Mouse (Mus musculus) E14TG2a.4 (cell line): ENCODE measurements at regions not wholly inside any gene's neighbourhood (a gene's known extent, or its start where the extent isn't known, plus 50 kb on each side); places are given as distances from the start of the nearest gene placed in this dataset.

ENCODE experiments used
- H3K27me3 ChIP-seq: 2 replicates; pipeline ENCODE4 v1.6.1; 2014; ENCODE audit warnings: low read length, control low read depth; ENCODE audit not compliant: insufficient read depth
- H3K36me3 ChIP-seq: 2 replicates; pipeline ENCODE4 v1.6.1; 2014; ENCODE audit warnings: low read length, control low read depth; ENCODE audit not compliant: insufficient read depth
- H3K4me1 ChIP-seq: replicated peaks from 2 replicates; pipeline ENCODE4 v1.6.1; 2014; ENCODE audit warnings: low read depth, low read length, control low read depth
- H3K4me3 ChIP-seq: replicated peaks from 2 replicates; pipeline ENCODE4 v1.5.1; 2014; ENCODE audit warnings: mild to moderate bottlenecking, low read length
- H3K9me3 ChIP-seq: 2 replicates; pipeline ENCODE4 v1.6.1; 2014; ENCODE audit warnings: low read length, control low read depth
- CTCF ChIP-seq: conservative IDR thresholded peaks from 2 replicates; pipeline ENCODE4 v1.5.1; 2014; ENCODE audit warnings: low read length
- NANOG ChIP-seq: IDR thresholded peaks from 2 replicates; pipeline ENCODE4 v1.6.1; 2014; ENCODE audit warnings: borderline replicate concordance, low read length, mixed read lengths
- POU5F1 ChIP-seq: IDR thresholded peaks from 2 replicates; pipeline ENCODE4 v1.6.1; 2014; ENCODE audit warnings: low read length, borderline replicate concordance

DNA sequence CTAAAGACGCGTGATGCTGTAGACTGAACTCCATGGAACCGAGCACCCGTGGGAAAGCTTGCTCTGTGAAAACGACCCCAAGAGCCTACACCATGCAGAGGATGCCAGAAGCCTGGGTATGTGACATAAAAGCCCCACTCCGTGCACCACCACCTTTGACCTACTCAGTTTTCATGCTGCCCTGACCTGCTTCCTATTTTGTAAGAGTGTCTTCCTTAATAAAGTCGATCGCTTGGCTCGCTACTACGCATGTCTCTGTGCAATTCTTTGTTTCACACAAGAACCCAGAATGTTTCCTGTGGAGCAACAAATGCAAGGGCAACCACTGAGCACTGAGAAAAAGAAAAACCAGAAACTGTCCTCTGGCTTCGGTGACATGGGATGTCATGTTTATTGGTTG is 60.5 kb downstream of the Sec61b start:
- no peaks in the 10 kb centered on the region for H3K27me3 ChIP-seq
- no peaks in the 10 kb centered on the region for H3K9me3 ChIP-seq
- no peaks in the 10 kb centered on the region for H3K4me1 ChIP-seq
- no peak for TF ChIP-seq POU5F1
- no peak for TF ChIP-seq CTCF
- TF ChIP-seq NANOG, result no peak
- H3K36me3 ChIP-seq, result no peaks in the 10 kb centered on the region
- no peak overlapping the region for H3K4me3 ChIP-seq

DNA sequence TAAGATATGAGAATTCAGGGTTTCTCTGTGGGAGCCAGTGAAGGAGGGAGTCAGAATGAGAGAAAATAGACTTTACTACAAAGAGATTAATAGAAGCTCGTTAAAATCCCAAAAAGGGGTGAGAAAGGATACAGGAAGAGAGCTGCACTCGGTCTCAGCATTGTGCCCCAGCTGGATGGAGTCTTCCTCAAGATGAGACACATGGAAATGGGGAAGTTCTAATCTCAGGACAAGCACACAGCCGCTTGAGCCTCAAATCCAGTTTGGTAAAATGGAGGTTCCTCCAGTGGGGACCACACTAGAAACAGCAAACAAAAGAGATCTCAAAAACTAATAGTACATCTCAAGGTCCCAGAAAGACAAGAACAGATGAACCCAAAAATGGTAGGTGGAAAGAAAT is 93.2 kb downstream of the Sec61b start:
- TF ChIP-seq NANOG (no peak), POU5F1 (no peak), CTCF (no peak)
- no peak overlapping the region for H3K4me3 ChIP-seq
- no peaks in the 10 kb centered on the region for H3K36me3 ChIP-seq
- no peaks in the 10 kb centered on the region for H3K4me1 ChIP-seq
- no peaks in the 10 kb centered on the region for H3K9me3 ChIP-seq
- H3K27me3 ChIP-seq, result no peaks in the 10 kb centered on the region

DNA sequence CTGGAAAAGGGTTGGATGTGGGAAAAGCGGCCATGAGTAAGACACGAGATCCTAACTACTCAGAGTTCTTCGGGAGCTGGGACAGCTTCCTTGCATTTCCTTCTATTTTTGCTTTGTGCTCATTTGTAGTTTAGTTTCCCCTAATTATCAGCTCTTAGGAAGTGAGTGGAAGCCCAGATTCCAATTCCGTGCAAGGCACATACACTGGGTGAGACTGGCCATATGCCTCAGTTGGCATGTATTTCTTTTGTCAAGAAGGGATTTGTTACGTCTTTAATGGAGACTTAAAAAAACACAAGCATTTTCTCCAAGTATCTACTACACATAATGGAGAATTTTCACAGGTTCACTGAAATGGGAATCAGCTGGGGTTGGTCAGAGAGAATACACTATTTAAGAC is 96.4 kb downstream of the Sec61b start:
- TF ChIP-seq NANOG (no peak), POU5F1 (no peak), CTCF (no peak)
- Histone ChIP-seq H3K4me3 (no peak overlapping the region), H3K4me1 (no peaks in the 10 kb centered on the region), H3K9me3 (no peaks in the 10 kb centered on the region), H3K36me3 (no peaks in the 10 kb centered on the region), H3K27me3 (peaks cover 4% of the 10 kb centered on the region; the same call in 1 of the 2 replicates)

DNA sequence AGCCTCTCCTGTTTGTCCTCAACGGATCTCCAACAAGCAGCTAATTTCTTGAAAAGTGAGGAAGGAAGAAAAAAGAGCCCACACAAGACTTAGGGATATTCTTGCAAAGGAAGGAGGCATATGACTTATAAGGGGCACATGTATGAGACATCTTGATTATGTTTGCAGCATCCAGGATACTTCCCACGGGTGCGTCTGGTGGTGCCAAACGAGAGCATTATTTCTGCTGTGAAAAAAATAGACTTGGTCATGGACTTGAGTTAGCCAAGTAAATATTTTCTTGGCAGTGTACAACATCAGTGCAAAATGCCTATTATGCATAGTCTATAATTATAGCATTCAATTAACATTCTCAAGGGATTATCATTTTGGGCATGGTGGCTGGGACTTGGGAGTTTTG is 101.6 kb downstream of the Sec61b start:
- Histone ChIP-seq H3K4me1 (no peaks in the 10 kb centered on the region), H3K9me3 (no peaks in the 10 kb centered on the region), H3K27me3 (peaks cover 4% of the 10 kb centered on the region; the same call in 1 of the 2 replicates), H3K4me3 (no peak overlapping the region), H3K36me3 (no peaks in the 10 kb centered on the region)
- no peak for TF ChIP-seq NANOG
- no peak for TF ChIP-seq CTCF
- TF ChIP-seq POU5F1, result no peak

DNA sequence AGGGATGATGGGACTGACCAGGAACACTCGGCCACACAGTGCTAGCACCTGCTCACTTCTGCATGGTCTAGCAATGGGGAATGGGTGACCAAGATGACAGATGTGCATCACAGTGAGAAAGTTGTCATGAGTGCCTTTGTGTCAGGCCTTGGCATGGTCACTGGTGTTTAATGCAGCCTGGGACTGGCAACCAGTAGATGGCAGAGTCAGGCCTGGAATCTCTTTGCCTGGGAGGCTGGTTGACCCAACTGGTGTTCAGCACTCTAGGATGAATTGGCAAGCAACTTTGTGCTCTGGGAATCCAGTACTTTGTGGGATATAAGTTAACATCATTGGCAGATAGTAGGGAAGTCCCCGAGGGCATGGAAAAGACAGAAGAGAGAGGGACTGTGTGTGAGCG is 103.0 kb downstream of the Sec61b start:
- TF ChIP-seq POU5F1, result no peak
- TF ChIP-seq NANOG, result no peak
- Histone ChIP-seq H3K4me1 (no peaks in the 10 kb centered on the region), H3K36me3 (no peaks in the 10 kb centered on the region), H3K27me3 (peaks cover 4% of the 10 kb centered on the region; the same call in 1 of the 2 replicates), H3K9me3 (no peaks in the 10 kb centered on the region), H3K4me3 (no peak overlapping the region)

DNA sequence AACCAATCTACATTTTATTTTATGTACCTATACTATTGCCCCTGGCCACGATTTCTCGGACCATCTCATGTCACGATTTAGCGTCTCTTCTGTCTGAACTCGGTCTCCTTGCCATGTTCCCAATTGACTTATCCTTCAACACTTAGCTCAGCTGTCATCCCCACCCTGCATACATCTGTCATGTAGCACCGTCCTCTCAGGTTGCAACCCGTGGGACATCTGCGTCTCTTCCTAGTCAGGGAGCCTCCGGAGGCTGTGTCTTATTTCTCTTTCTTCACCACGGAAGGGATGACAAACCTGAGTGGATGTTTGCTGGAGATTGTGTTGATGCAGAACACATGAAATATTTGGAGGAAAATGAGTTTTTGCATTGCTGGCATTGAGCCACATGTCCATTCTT is 104.2 kb downstream of the Sec61b start:
- no peaks in the 10 kb centered on the region for H3K36me3 ChIP-seq
- H3K4me1 ChIP-seq, result no peaks in the 10 kb centered on the region
- no peak for TF ChIP-seq POU5F1
- TF ChIP-seq NANOG, result no peak
- TF ChIP-seq CTCF, result no peak
- H3K4me3 ChIP-seq, result no peak overlapping the region
- H3K27me3 ChIP-seq, result peaks cover 4% of the 10 kb centered on the region; the same call in 1 of the 2 replicates
- H3K9me3 ChIP-seq, result no peaks in the 10 kb centered on the region

DNA sequence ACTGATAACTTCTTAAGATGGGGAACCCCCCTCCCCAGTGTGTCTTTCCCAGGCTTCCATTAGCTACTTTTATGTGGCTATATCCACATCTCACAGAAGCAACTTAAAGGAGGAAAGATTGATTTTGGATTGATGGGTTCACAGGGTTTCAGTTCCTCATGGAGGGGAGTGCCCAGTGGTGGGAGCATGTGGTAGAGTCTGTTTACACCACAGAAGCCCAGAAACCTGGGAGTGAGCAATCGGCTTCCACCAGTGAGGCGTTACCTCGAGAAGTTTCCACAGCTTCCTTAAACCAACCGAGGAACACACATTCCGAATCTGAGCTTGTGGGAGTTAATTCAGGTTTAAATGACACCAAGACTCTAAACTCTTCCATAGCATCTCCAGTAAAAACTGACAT is 106.1 kb downstream of the Sec61b start:
- no peaks in the 10 kb centered on the region for H3K36me3 ChIP-seq
- H3K4me3 ChIP-seq, result no peak overlapping the region
- H3K9me3 ChIP-seq, result no peaks in the 10 kb centered on the region
- TF ChIP-seq CTCF (no peak), POU5F1 (no peak), NANOG (no peak)
- H3K4me1 ChIP-seq, result no peaks in the 10 kb centered on the region
- H3K27me3 ChIP-seq, result no peaks in the 10 kb centered on the region

DNA sequence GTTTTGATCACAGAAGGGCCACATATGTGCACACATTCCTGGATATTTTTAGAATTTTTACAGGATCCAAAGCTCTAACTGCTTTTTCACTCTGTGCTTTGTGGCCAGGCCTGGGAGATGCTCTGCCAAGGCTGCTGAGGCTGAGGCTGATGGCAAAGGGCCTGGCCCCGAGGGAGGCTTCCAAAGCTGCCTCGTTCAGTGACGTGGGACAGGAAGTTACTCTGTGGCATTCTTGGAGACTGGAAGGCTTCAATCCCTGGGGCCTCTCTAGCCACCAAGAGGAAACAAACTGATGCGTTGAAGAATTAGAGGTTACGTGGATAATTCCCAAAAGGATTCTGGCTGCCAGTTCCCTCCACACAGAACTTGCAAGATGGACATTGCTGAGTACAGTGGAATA is 112.8 kb downstream of the Sec61b start:
- no peaks in the 10 kb centered on the region for H3K9me3 ChIP-seq
- H3K4me3 ChIP-seq, result no peak overlapping the region
- H3K36me3 ChIP-seq, result no peaks in the 10 kb centered on the region
- H3K4me1 ChIP-seq, result no peaks in the 10 kb centered on the region
- no peak for TF ChIP-seq NANOG
- no peak for TF ChIP-seq CTCF
- TF ChIP-seq POU5F1, result no peak
- H3K27me3 ChIP-seq, result no peaks in the 10 kb centered on the region

DNA sequence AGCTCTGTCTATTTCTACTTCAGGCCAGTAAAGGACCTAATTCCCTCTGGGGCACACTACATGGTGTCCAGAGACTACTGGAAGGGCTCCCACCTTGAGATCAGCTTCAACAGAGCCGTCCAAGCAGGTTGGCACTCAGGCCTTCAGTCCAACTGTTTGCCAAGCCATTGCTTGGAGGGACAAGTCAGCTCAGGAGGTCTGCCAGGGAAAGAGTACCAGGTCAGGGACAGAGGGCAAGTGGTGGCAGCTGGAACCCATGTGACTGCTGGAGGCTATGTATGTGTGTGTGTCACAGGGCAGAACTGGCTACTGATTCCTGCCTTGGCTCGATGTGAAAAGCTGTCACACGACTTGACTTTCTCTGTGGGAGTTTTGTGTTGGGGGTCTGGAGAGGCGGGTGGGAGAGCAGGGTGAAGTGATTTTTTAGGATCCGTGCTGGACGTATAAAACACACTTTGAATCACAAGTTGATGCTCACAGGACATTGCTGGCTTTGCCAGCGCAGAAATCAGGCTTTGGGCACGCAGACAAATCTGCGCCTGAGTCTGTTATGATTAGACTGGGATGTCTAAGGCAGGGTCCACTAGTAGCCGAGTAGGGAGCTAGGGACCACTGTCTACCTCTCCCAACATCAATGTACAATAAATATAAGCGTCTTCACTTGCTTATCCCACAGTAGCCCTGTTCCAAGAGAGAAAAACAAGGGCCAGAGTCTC is 118.0 kb downstream of the Sec61b start:
- H3K4me1 ChIP-seq, result no peaks in the 10 kb centered on the region
- no peaks in the 10 kb centered on the region for H3K27me3 ChIP-seq
- no peaks in the 10 kb centered on the region for H3K36me3 ChIP-seq
- TF ChIP-seq CTCF (no peak), POU5F1 (no peak), NANOG (no peak)
- no peak overlapping the region for H3K4me3 ChIP-seq
- H3K9me3 ChIP-seq, result no peaks in the 10 kb centered on the region
